Mouse (Mus musculus): Measurements from ENCODE around the gene D17H6S53E. TPM values are rescaled to one million over a fixed set of nuclear protein-coding genes. Genes with fewer than 3 reads are reported as not detected.

Gene D17H6S53E
- polyA plus RNA-seq, 1 experiment from 2014 or later: 10.5 TPM

DNA sequence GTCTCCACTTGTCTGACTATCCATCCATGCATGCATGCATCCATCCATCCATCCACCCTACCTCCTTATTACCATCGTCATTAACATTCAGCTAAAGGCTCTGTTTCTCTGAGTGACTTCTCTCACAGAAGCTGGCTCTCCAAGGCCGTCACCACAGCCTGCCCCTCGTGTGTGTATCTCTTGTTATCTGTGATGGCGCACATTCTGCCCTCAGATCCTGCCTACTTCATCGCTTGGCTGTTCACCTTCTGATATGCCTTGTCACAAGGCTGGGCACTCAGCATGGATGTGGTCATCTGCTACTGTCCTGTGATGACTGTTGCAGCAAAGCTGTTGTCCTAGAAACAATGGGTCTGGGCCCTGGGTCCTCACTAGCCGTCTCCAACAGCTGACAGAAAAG is 21.4 kb upstream of the D17H6S53E start:
- H3K9ac ChIP-seq (ENCODE audit: low read depth, low read length): no peak overlapping the region
- peaks cover 32% of the 10 kb centered on the region for H3K36me3 ChIP-seq (ENCODE audit: insufficient read depth, low read length)
- no peaks in the 10 kb centered on the region for H3K9me3 ChIP-seq (replicated peaks; ENCODE audit: low read length)
- no peak overlapping the region for H3K4me3 ChIP-seq (replicated peaks; ENCODE audit: low read depth, low read length)
- 77% methylated on average over 6 of the region's 6 CpGs for WGBS
- H3K27me3 ChIP-seq (ENCODE audit: insufficient read depth, low read length): no peaks in the 10 kb centered on the region
- ATAC-seq (replicated peaks; ENCODE audit: low FRiP score, low read depth) (no peak), DNase-seq (ENCODE audit: low spot score) (no peak)
- no peak overlapping the region for H3K4me2 ChIP-seq (ENCODE audit: low read length)
- peaks cover 13% of the 10 kb centered on the region; the same call in 1 of the 2 replicates for H3K4me1 ChIP-seq (replicated peaks; ENCODE audit: insufficient read depth, low read length)
- no peak for TF ChIP-seq CTCF (IDR thresholded peaks at IDR 0.05; ENCODE audit: low read depth)
- H3K27ac ChIP-seq: no peak overlapping the region

DNA sequence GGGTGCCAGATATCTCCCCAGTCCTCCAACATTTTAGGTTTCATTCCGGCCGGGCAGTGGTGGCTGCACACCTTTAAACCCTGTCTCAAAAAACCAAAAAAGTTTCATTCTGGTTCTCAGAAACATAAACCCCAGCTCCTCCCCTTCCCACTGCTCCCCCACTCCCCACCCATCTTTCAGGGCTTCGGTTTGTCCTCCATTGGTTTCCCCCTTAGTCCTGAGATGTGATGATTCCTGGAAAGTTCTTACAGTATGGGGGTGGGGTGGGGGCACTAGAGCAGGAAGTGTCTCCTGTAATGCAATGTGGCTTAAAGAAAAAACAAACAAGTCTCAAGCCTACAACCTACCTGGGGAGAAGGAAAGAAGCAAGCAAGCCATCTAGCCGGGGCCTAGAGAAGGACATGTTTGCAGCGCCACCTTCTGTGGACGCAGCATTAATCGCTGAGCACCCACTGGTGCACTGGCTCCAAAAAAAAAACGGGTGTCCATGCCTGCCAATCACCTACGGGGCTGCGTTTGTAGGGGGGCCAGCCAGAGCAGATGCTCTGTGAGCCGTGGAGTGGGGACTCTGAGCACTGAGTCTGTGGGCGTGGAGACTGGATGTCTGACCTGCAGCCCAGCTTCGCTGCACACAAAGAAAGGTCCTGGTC is 20.3 kb upstream of the D17H6S53E start:
- TF ChIP-seq CTCF (IDR thresholded peaks at IDR 0.05; ENCODE audit: low read depth): peak; percentile 72
- Histone ChIP-seq H3K27ac (peak overlapping the region; percentile 10; the same call in 1 of the 2 replicates), H3K27me3 (ENCODE audit: insufficient read depth, low read length) (no peaks in the 10 kb centered on the region), H3K4me3 (replicated peaks; ENCODE audit: low read depth, low read length) (no peak overlapping the region), H3K36me3 (ENCODE audit: insufficient read depth, low read length) (peaks cover 24% of the 10 kb centered on the region), H3K9ac (ENCODE audit: low read depth, low read length) (no peak overlapping the region), H3K4me2 (ENCODE audit: low read length) (peak overlapping the region; percentile 39), H3K9me3 (replicated peaks; ENCODE audit: low read length) (no peaks in the 10 kb centered on the region), H3K4me1 (replicated peaks; ENCODE audit: insufficient read depth, low read length) (peaks cover 4% of the 10 kb centered on the region; the same call in 1 of the 2 replicates)
- WGBS: 20% methylated on average over 13 of the region's 13 CpGs
- peak; percentile 78 for DNase-seq (ENCODE audit: low spot score)
- no peak for ATAC-seq (replicated peaks; ENCODE audit: low FRiP score, low read depth)

DNA sequence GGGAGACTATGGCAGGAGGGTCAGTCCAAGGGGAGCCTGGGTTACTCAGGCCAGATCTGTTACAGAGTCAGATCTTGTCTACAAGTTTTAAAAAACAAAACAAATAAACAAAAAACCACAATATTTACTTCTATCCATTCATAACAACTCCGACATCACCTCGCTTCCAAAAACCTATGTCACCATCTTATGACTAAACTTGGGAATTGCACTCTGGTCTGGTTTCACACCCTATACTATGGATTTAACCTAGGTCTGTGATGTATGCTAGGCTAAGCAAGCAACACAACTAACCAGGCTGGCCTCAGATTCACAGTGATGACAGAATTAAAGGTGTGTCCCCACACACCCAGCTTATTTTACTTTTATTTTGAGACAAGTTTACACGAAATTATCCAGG is 19.7 kb upstream of the D17H6S53E start:
- Histone ChIP-seq H3K9ac (ENCODE audit: low read depth, low read length) (no peak overlapping the region), H3K27ac (no peak overlapping the region; the same call in 1 of the 2 replicates)

DNA sequence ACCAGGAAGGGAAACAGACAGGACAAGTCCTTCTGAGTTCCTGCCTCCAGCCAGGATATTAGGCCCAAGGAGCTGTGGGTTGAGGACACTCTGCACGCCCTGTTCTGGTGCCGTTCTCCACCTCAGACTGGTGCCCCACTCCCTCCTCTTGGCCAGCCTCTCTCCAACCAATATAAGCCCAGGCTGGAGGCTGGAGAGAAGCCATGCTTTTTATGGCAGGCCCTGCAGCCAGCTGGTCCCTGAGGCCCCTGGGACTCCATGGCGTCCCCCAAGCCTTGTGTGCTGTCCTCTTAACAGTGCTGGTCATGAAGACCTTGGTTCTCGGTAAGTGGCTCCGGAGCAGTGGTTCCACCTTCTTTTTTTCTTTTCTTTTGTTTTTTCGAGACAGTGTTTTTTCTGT is 18.1 kb upstream of the D17H6S53E start, which contains the start of gene Ly6g5c:
Ly6g5c (plus strand) TSS at position 183 of the 400 bp plus-strand sequence.
- DNase-seq (ENCODE audit: low spot score) (no peak), ATAC-seq (replicated peaks; ENCODE audit: low FRiP score, low read depth) (no peak)
- H3K9ac ChIP-seq (ENCODE audit: low read depth, low read length): no peak within 1 kb of the TSS
- H3K4me1 ChIP-seq (replicated peaks; ENCODE audit: insufficient read depth, low read length): peaks cover 3% of the 10 kb centered on the region; the same call in 1 of the 2 replicates
- TF ChIP-seq CTCF (IDR thresholded peaks at IDR 0.05; ENCODE audit: low read depth): no peak
- no peaks in the 10 kb centered on the region for H3K27me3 ChIP-seq (ENCODE audit: insufficient read depth, low read length)
- H3K36me3 ChIP-seq (ENCODE audit: insufficient read depth, low read length): 0 out of 2 replicates have a peak, but pooled peaks cover 4% of the 10 kb centered on the region
- no peak within 1 kb of the TSS for H3K27ac ChIP-seq
- no peak within 1 kb of the TSS for H3K4me2 ChIP-seq (ENCODE audit: low read length)
- 78% methylated on average over 6 of the region's 6 CpGs for WGBS
- no peak within 1 kb of the TSS for H3K4me3 ChIP-seq (replicated peaks; ENCODE audit: low read depth, low read length)
- H3K9me3 ChIP-seq (replicated peaks; ENCODE audit: low read length): no peaks in the 10 kb centered on the region

More for the DNA sequence above, 19.7 kb upstream of the D17H6S53E start:
- Histone ChIP-seq H3K4me2 (ENCODE audit: low read length) (no peak overlapping the region), H3K27me3 (ENCODE audit: insufficient read depth, low read length) (no peaks in the 10 kb centered on the region), H3K36me3 (ENCODE audit: insufficient read depth, low read length) (peaks cover 17% of the 10 kb centered on the region), H3K4me1 (replicated peaks; ENCODE audit: insufficient read depth, low read length) (peaks cover 3% of the 10 kb centered on the region; the same call in 1 of the 2 replicates), H3K4me3 (replicated peaks; ENCODE audit: low read depth, low read length) (no peak overlapping the region), H3K9me3 (replicated peaks; ENCODE audit: low read length) (no peaks in the 10 kb centered on the region)
- 72% methylated on average over 3 of the region's 3 CpGs for WGBS
- peak; percentile 46; the same call in 1 of the 2 replicates for TF ChIP-seq CTCF (IDR thresholded peaks at IDR 0.05; ENCODE audit: low read depth)
- DNase-seq (ENCODE audit: low spot score) (peak; percentile 41), ATAC-seq (replicated peaks; ENCODE audit: low FRiP score, low read depth) (no peak)

DNA sequence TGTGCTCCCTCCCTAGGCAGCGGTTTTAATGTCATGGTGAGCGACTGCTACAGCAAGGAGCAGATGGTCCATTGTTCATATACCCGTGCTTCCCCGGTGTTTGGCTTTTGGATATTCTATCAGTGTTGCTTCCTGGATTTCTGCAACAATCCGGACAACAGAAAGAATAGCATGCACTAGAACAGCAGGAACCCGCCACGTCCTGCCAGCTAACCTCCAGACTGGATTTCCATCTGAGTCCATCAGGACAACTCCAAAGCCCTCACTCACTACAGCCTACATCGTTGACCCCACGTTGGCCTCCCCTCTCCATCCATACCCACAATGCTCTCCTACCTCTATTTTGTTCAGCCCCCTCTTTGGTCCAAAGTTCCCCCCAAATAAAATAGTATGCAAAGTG is 14.4 kb upstream of the D17H6S53E start:
- Histone ChIP-seq H3K9me3 (replicated peaks; ENCODE audit: low read length) (no peaks in the 10 kb centered on the region), H3K4me2 (ENCODE audit: low read length) (no peak overlapping the region), H3K27me3 (ENCODE audit: insufficient read depth, low read length) (no peaks in the 10 kb centered on the region), H3K36me3 (ENCODE audit: insufficient read depth, low read length) (peaks cover 21% of the 10 kb centered on the region; the same call in 1 of the 2 replicates), H3K4me1 (replicated peaks; ENCODE audit: insufficient read depth, low read length) (no peaks in the 10 kb centered on the region), H3K4me3 (replicated peaks; ENCODE audit: low read depth, low read length) (no peak overlapping the region), H3K9ac (ENCODE audit: low read depth, low read length) (no peak overlapping the region), H3K27ac (no peak overlapping the region)
- no peak for TF ChIP-seq CTCF (IDR thresholded peaks at IDR 0.05; ENCODE audit: low read depth)
- DNase-seq (ENCODE audit: low spot score) (no peak), ATAC-seq (replicated peaks; ENCODE audit: low FRiP score, low read depth) (no peak)
- 79% methylated on average over 9 of the region's 9 CpGs for WGBS

DNA sequence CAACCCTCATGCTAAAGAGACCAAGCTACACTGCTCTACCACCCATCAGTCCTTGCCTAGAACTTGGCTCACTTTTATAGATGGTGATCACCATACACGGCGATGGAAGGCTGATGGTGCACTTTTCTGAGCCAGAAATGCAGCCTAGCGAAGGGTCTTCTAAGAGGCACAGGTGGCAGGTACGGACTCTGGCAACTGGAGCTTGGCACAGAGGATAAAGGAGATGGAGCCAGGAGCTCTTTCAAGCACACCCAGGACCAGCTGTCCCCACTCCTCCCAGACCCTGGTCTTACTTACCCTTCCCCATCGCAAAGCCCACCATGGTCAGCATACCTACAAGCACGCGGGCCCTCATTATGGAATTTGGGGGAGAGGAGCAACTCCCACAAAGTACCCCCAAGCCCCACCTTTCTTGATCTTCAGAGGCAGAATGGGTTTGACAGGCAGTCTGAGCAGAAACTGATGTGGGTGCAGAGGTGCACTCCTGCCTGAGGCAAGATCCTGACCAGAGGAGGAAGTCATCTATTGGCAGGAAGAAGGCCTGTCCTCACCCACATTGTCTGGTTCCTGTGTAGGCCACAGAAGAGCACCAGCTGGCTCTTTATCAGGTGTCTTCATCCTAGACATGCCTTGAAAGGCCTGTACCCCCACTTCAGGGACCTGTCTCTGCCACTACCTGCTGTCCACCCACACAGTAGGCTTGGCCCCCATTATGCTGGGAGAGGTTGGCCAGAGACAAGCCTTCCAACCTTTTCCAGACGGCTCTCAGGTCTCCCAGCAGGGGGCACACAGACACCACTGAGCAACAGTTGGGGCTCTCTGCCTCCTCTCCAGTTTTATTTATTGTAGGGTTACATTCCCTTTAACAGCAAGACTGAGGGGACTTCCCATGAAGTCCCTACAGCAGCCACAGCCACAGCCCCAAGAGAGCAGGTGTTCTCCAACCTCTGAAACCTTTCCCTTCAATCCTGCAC is 10.8 kb upstream of the D17H6S53E start, which contains the start of gene Ly6g5b:
Ly6g5b (minus strand) TSS at position 383 of the 974 bp plus-strand sequence.
- WGBS: 86% methylated on average over 8 of the region's 8 CpGs
- no peak for ATAC-seq (replicated peaks; ENCODE audit: low FRiP score, low read depth)

More for the DNA sequence above, 10.8 kb upstream of the D17H6S53E start, which contains the start of gene Ly6g5b:
- Histone ChIP-seq H3K9ac (ENCODE audit: low read depth, low read length) (no peak within 1 kb of the TSS), H3K27me3 (ENCODE audit: insufficient read depth, low read length) (no peaks in the 10 kb centered on the region), H3K4me1 (replicated peaks; ENCODE audit: insufficient read depth, low read length) (no peaks in the 10 kb centered on the region; the same call in 1 of the 2 replicates), H3K4me3 (replicated peaks; ENCODE audit: low read depth, low read length) (no peak within 1 kb of the TSS), H3K27ac (no peak within 1 kb of the TSS), H3K9me3 (replicated peaks; ENCODE audit: low read length) (no peaks in the 10 kb centered on the region), H3K36me3 (ENCODE audit: insufficient read depth, low read length) (peaks cover 39% of the 10 kb centered on the region), H3K4me2 (ENCODE audit: low read length) (no peak within 1 kb of the TSS)
- peak; percentile 70 for DNase-seq (ENCODE audit: low spot score)
- peak; percentile 66 for TF ChIP-seq CTCF (IDR thresholded peaks at IDR 0.05; ENCODE audit: low read depth)
